Mouse (Mus musculus): ENCODE data around the gene Stk24. TPM values are rescaled to one million over a fixed set of nuclear protein-coding genes. Genes with fewer than 3 reads are reported as not detected.

The Stk24 gene
- total and polyA plus RNA-seq, 2 experiments from 2014 or later, result 15.0 to 18.7 TPM

DNA sequence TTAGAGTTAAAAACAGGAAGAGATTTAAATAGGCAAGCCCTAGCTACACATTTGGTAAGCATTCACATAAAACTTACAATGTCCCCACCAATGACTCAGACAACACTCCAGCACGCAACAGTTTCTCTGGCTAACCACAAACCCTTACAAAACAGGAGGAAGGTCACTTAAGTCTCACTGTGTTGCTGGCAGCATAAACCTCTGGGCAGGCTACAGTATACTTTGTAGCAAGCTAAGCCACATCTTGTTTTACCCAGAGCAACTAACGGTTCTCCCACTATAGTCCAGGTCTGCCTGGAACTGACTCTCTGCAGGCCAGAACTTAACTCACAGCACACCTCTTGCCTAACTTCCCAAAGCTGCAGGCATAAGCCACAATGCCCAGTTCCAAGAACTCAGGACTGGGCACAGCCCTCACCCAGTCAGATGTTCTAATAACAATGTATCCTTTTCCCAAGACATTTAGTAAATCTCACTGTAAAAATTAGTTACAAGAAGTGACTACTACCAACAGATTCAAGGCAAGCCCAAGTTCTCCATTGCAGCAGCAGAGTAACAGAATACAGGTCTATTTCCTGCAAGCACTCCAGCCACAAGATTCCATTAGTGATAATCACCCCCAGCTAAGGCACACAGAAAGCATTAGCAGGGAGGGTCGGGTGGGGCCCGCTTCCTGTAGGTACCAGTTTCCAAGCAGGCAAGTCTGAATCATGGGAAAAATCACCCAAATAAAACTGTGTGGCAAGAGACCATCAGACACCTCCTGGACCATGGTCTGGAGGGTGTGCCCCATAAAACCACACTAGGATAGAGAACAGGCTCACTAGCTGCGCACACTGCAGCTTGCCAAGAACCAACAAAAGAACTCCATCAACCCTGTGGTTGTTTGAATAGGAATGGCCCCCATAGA, 7.6 kb downstream of the Stk24 start:
- H3K36me3 ChIP-seq (ENCODE audit: insufficient read depth, low read length), result no peaks in the 10 kb centered on the region
- no peaks in the 10 kb centered on the region for H3K27me3 ChIP-seq (ENCODE audit: insufficient read depth, low read length)
- 84% methylated on average over 5 of the region's 5 CpGs for WGBS
- DNase-seq (ENCODE audit: low spot score) (no peak), ATAC-seq (no peak)
- no peak overlapping the region for H3K9ac ChIP-seq (replicated peaks; ENCODE audit: low read length)
- no peaks in the 10 kb centered on the region for H3K9me3 ChIP-seq (ENCODE audit: low read length)
- no peak overlapping the region for H3K27ac ChIP-seq
- H3K4me3 ChIP-seq (ENCODE audit: low read length), result no peak overlapping the region
- H3K4me2 ChIP-seq (ENCODE audit: low read depth, low read length), result no peak overlapping the region
- H3K4me1 ChIP-seq (ENCODE audit: insufficient read depth, low read length), result peaks cover 12% of the 10 kb centered on the region; the same call in 1 of the 2 replicates
- TF ChIP-seq CTCF (IDR thresholded peaks at IDR 0.05; ENCODE audit: low read depth), result no peak

DNA sequence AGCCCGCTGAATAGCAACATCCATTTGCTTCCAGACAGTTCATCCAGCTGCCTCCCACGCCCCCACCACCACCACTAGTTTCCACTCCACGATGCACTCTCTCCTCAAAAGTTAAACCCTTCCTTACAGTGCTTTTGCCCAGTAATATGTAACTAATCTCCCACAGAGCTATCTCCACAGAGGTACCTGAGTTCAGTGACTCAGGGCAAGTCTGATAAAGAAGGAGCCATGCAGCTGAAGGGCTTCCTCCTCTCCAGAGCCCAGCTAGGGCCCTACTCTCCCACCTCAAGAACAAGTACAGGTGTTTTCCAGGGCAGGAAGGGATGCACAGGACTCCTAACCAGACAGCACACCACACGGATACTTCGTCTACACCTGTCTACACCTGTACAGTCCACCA, 10.4 kb downstream of the Stk24 start:
- no peak overlapping the region for H3K9ac ChIP-seq (replicated peaks; ENCODE audit: low read length)
- no peak overlapping the region for H3K27ac ChIP-seq
- H3K4me2 ChIP-seq (ENCODE audit: low read depth, low read length), result no peak overlapping the region
- no peak overlapping the region for H3K4me3 ChIP-seq (ENCODE audit: low read length)
- no peaks in the 10 kb centered on the region for H3K27me3 ChIP-seq (ENCODE audit: insufficient read depth, low read length)
- no peaks in the 10 kb centered on the region for H3K9me3 ChIP-seq (ENCODE audit: low read length)
- 57% methylated on average over 5 of the region's 5 CpGs for WGBS
- peak; percentile 21; the same call in 1 of the 2 replicates for TF ChIP-seq CTCF (IDR thresholded peaks at IDR 0.05; ENCODE audit: low read depth)
- peaks cover 17% of the 10 kb centered on the region; the same call in 1 of the 2 replicates for H3K4me1 ChIP-seq (ENCODE audit: insufficient read depth, low read length)
- no peak for ATAC-seq
- DNase-seq (ENCODE audit: low spot score), result no peak
- no peaks in the 10 kb centered on the region for H3K36me3 ChIP-seq (ENCODE audit: insufficient read depth, low read length)

DNA sequence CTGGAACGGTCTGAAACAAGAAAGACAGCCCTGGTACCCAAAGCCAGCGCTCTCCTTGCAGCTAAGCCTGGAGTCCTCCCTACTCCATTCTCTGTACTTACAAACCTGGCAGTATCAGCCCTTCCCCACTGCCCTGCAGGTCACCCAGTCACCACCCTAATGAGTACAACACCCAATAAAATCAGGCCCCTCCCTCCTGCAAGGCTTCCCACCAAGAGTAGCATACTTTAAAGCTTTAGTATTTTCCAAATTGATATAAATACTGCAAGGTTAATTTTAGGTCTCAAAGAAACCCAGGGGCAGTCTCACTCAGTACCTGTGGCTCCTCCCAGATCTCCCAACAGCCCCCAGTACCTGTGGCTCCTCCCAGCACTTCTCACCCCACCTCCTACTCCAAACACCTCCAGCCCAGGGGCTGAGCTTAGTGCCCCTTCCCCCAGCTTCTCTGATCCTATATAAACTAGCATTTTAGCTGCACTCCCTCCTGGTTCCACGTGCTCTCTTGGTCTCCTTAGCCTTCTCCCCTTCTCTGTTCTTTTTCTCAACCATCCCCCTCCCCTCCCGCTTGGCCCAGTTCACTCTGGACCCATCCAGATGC, 11.6 kb downstream of the Stk24 start:
- no peak for ATAC-seq

DNA sequence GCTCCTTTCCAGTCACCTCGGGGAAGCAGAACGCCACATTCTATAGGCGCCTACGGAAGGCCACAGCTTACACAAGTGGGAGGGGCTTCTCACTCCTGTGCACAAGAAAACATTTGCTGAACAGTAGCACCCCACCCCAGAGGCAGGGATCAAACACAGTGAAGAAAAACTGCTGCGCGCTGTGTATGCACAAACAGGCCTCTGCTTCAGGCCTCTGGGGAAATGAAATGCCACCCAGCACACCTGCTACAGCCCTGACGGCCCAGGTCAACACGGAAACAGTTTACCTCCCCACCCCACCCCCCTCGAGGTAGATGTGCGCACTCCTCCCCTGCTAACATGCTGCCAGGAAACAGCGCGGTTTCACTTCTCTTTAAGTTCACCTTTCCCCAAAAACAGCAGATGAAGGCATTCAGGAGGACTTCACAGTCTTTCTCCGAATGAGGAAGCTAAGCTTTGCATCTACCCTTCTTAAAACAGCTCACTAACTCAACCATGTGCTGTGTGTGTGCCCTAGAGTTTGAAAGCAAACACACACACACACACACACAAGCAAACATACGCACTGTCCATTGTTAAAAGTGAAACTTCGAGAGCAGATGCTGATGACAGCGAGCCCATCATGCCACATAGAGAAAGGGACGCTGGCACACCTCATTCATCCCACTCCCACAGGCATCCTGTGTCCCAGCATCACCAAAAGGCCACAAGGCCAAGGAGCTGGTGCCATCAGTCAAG, 13.7 kb downstream of the Stk24 start:
- no peak overlapping the region for H3K4me2 ChIP-seq (ENCODE audit: low read depth, low read length)
- no peak for TF ChIP-seq CTCF (IDR thresholded peaks at IDR 0.05; ENCODE audit: low read depth)
- no peaks in the 10 kb centered on the region for H3K36me3 ChIP-seq (ENCODE audit: insufficient read depth, low read length)
- no peak for DNase-seq (ENCODE audit: low spot score)
- 67% methylated on average over 17 of the region's 17 CpGs for WGBS
- no peaks in the 10 kb centered on the region for H3K9me3 ChIP-seq (ENCODE audit: low read length)
- peaks cover 17% of the 10 kb centered on the region; the same call in 1 of the 2 replicates for H3K4me1 ChIP-seq (ENCODE audit: insufficient read depth, low read length)
- no peaks in the 10 kb centered on the region for H3K27me3 ChIP-seq (ENCODE audit: insufficient read depth, low read length)
- H3K9ac ChIP-seq (replicated peaks; ENCODE audit: low read length), result no peak overlapping the region
- no peak overlapping the region for H3K4me3 ChIP-seq (ENCODE audit: low read length)
- H3K27ac ChIP-seq, result no peak overlapping the region
- ATAC-seq, result no peak

More for the DNA sequence above, 11.6 kb downstream of the Stk24 start:
- no peak overlapping the region for H3K4me3 ChIP-seq (ENCODE audit: low read length)
- H3K4me2 ChIP-seq (ENCODE audit: low read depth, low read length), result no peak overlapping the region
- no peaks in the 10 kb centered on the region for H3K9me3 ChIP-seq (ENCODE audit: low read length)
- WGBS, result 62% methylated on average over 4 of the region's 4 CpGs
- DNase-seq (ENCODE audit: low spot score), result no peak
- no peak overlapping the region for H3K9ac ChIP-seq (replicated peaks; ENCODE audit: low read length)
- no peak for TF ChIP-seq CTCF (IDR thresholded peaks at IDR 0.05; ENCODE audit: low read depth)
- no peaks in the 10 kb centered on the region for H3K27me3 ChIP-seq (ENCODE audit: insufficient read depth, low read length)
- H3K36me3 ChIP-seq (ENCODE audit: insufficient read depth, low read length), result no peaks in the 10 kb centered on the region
- no peak overlapping the region for H3K27ac ChIP-seq
- H3K4me1 ChIP-seq (ENCODE audit: insufficient read depth, low read length), result peaks cover 17% of the 10 kb centered on the region; the same call in 1 of the 2 replicates

DNA sequence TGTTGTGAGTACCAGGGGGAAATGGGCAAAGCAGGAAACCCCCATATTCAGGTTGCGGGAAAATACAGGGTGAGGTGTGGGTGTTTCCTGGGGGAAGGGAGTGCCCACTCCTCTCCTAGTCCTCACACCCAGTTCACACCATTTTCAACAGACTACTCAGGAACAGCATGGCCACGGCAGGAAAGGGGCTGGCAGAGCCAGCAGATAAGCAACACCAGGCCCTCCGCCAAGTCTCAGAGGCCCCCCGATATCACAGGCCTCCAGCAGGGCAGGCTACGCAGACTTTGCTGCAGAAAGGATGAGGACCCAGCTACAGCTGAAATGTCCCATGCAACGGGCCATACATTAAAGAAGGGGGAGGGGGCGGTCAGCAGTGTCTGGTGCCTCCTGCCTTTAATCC, 14.4 kb downstream of the Stk24 start:
- no peak for TF ChIP-seq CTCF (IDR thresholded peaks at IDR 0.05; ENCODE audit: low read depth)
- peaks cover 17% of the 10 kb centered on the region; the same call in 1 of the 2 replicates for H3K4me1 ChIP-seq (ENCODE audit: insufficient read depth, low read length)
- no peak overlapping the region for H3K4me2 ChIP-seq (ENCODE audit: low read depth, low read length)
- WGBS, result 52% methylated on average over 7 of the region's 7 CpGs
- no peaks in the 10 kb centered on the region for H3K9me3 ChIP-seq (ENCODE audit: low read length)
- ATAC-seq (no peak), DNase-seq (ENCODE audit: low spot score) (no peak)
- H3K4me3 ChIP-seq (ENCODE audit: low read length), result no peak overlapping the region
- no peaks in the 10 kb centered on the region for H3K27me3 ChIP-seq (ENCODE audit: insufficient read depth, low read length)
- no peak overlapping the region for H3K27ac ChIP-seq
- H3K36me3 ChIP-seq (ENCODE audit: insufficient read depth, low read length), result no peaks in the 10 kb centered on the region
- H3K9ac ChIP-seq (replicated peaks; ENCODE audit: low read length), result no peak overlapping the region

DNA sequence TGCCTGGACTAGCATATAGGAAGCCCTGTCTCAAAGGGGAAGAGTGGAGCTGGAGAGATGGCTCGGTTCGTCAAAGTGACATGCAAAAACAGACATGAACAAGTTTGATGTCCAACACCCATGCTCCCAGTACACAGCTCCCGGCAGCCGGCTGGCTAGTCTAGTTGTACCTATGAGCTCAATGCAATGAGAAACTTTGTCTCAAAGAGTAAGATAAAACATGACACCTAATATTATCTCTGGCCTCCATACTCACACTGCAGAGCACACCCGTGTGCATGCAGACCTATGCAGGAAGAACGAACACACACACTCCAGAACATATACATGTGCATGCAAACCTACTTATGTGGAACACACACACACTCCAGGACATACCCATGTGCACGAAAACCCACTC, 15.5 kb downstream of the Stk24 start:
- Histone ChIP-seq H3K9me3 (ENCODE audit: low read length) (no peaks in the 10 kb centered on the region), H3K27ac (no peak overlapping the region), H3K9ac (replicated peaks; ENCODE audit: low read length) (no peak overlapping the region), H3K27me3 (ENCODE audit: insufficient read depth, low read length) (no peaks in the 10 kb centered on the region), H3K36me3 (ENCODE audit: insufficient read depth, low read length) (no peaks in the 10 kb centered on the region), H3K4me2 (ENCODE audit: low read depth, low read length) (no peak overlapping the region), H3K4me3 (ENCODE audit: low read length) (no peak overlapping the region), H3K4me1 (ENCODE audit: insufficient read depth, low read length) (peaks cover 15% of the 10 kb centered on the region; the same call in 1 of the 2 replicates)
- no peak for TF ChIP-seq CTCF (IDR thresholded peaks at IDR 0.05; ENCODE audit: low read depth)
- ATAC-seq (no peak), DNase-seq (ENCODE audit: low spot score) (no peak)
- WGBS, result 98% methylated on average over 7 of the region's 7 CpGs

Measured in hindbrain, postnatal 0 days (tissue).